Mouse (Mus musculus): Measurements from ENCODE around the gene Arhgap31. TPM values are rescaled to one million over a fixed set of nuclear protein-coding genes. Genes with fewer than 3 reads are reported as not detected.

The Arhgap31 gene
- polyA plus RNA-seq, 1 experiment: 10.3 TPM

DNA sequence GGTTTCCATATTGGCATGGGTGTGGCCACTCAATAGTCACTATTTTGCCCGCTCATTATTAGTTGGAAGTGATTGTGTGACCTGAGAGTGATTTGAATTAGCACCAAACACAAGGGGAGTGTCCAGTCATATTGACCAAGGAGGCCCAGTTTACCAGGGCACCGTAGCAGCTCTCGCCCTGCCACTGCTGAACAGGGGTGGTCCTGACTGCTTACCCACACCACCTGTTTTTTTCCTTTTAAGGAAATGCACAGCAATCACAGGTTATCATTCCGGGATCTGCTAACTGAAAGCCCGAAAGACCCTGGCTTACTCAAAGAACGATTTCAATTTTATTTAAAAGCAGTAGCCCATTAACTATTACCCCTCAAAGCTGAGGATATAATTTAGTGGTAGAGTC, 35.9 kb downstream of the Arhgap31 start:
- H3K27ac ChIP-seq (ENCODE audit: insufficient read depth, low read length): no peak overlapping the region
- peaks cover 5% of the 10 kb centered on the region; the same call in 1 of the 2 replicates for H3K4me1 ChIP-seq (ENCODE audit: control insufficient read depth, insufficient read depth, low read length)
- no peak for TF ChIP-seq CTCF (IDR thresholded peaks at IDR 0.05; ENCODE audit: extremely low read depth, insufficient read depth, low read length)
- TF ChIP-seq POLR2A (IDR thresholded peaks at IDR 0.05; ENCODE audit: extremely low read depth, insufficient read depth, low read length): no peak
- no peak overlapping the region for H3K4me3 ChIP-seq (ENCODE audit: insufficient read depth, low read length)

DNA sequence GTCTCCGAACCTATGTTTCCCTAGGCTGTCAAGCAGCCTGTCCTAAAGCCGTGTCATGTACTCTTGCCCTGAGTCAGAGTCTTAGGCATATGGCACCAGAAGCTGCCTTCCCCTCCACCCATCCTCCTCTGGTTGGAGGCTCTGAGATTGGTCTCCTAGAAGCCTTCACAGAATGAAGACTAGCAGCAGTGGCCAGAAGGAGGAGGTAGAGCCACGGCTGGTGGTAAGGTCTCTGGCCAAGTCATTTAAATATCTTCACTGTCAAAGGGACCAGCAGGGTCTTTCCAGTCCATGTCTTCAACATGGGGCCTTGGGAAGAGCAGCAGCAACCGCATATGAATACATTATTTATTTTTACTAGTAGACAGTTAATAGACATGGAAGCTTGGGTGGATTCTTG, 36.4 kb downstream of the Arhgap31 start:
- no peak overlapping the region for H3K27ac ChIP-seq (ENCODE audit: insufficient read depth, low read length)
- H3K4me1 ChIP-seq (ENCODE audit: control insufficient read depth, insufficient read depth, low read length): peaks cover 5% of the 10 kb centered on the region; the same call in 1 of the 2 replicates
- TF ChIP-seq POLR2A (IDR thresholded peaks at IDR 0.05; ENCODE audit: extremely low read depth, insufficient read depth, low read length) (no peak), CTCF (IDR thresholded peaks at IDR 0.05; ENCODE audit: extremely low read depth, insufficient read depth, low read length) (no peak)
- no peak overlapping the region for H3K4me3 ChIP-seq (ENCODE audit: insufficient read depth, low read length)

DNA sequence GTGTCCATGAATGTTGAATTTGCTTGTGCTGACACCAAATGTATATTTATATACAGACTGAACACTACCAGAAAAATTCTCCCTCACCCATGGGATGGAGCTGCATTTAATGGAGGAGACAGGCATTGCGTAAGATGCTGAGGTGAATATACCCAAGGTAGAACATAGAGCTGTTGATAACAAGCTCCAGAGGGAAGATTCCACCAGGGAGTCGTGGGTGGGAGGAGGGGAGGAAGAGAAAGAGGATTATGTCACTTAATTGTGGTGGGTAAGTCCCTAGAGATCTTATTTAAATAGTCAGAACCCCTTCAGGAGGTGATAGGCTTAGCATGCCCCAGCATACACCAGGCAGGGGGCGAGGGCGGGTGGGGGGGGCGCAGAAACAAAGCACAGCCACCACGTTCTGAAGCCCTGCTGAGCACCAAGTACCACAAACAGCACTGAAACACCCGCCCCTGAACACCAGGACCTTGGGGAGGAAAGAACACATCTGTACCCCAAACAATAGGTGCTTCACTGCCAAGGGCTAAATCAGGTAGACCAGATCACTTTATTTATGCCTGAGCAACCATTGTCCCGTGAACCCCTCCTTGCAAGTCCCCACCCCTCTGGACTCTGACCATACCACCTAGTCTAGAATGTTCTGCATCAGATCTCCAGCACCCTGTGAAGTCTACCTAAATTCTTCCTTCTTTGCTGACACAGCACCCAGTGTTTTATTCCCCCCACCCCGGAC, 37.3 kb downstream of the Arhgap31 start:
- H3K27ac ChIP-seq (ENCODE audit: insufficient read depth, low read length): 0 out of 2 replicates have a peak overlapping the region, but pooled peaks have one; percentile 36
- TF ChIP-seq POLR2A (IDR thresholded peaks at IDR 0.05; ENCODE audit: extremely low read depth, insufficient read depth, low read length): no peak
- no peak for TF ChIP-seq CTCF (IDR thresholded peaks at IDR 0.05; ENCODE audit: extremely low read depth, insufficient read depth, low read length)

DNA sequence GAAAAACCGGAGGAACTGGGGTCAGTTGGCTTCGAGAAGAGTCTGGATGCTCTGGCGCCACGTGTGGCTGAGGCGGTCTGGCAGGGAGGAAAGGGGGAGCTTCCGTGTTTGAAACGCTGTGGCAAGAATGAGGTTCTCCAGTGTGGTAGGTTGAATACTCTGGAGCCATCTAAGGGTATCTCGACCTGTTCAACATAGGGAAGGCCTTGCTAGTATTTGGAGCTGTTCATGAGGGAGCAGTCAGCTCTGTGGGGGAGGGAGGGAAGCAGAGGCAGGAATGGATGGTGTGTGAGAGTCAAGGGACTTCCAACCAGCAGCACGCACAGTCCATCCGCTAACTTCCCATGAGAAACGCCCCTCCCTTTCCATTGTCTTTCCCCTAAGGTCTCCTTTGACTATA, 38.2 kb downstream of the Arhgap31 start:
- no peak overlapping the region for H3K27ac ChIP-seq (ENCODE audit: insufficient read depth, low read length)
- no peak overlapping the region for H3K4me3 ChIP-seq (ENCODE audit: insufficient read depth, low read length)
- peaks cover 7% of the 10 kb centered on the region for H3K4me1 ChIP-seq (ENCODE audit: control insufficient read depth, insufficient read depth, low read length)
- TF ChIP-seq POLR2A (IDR thresholded peaks at IDR 0.05; ENCODE audit: extremely low read depth, insufficient read depth, low read length) (no peak), CTCF (IDR thresholded peaks at IDR 0.05; ENCODE audit: extremely low read depth, insufficient read depth, low read length) (no peak)

More for the DNA sequence above, 37.3 kb downstream of the Arhgap31 start:
- H3K4me1 ChIP-seq (ENCODE audit: control insufficient read depth, insufficient read depth, low read length): peaks cover 7% of the 10 kb centered on the region
- H3K4me3 ChIP-seq (ENCODE audit: insufficient read depth, low read length): no peak overlapping the region

DNA sequence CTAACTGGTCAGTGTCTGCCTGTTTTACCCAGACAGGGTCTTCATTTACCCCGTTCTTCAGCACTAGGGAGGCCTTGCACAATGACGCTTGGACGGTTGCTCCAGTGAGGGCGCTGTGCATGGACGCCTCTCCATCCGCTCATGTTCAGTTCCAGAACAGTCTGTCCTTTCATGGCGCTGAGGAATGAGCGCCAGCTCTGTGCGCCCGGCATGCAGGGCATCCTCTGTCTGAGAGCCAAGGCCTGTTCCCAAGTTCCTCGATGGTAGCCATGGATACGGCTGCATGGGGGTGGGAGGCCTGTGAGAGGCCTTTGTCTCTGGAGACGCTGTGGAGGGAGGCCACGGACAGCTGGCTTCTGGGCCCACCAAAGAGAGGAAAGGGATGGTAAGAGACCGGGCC, 39.6 kb downstream of the Arhgap31 start:
- TF ChIP-seq CTCF (IDR thresholded peaks at IDR 0.05; ENCODE audit: extremely low read depth, insufficient read depth, low read length) (no peak), POLR2A (IDR thresholded peaks at IDR 0.05; ENCODE audit: extremely low read depth, insufficient read depth, low read length) (0 out of 2 replicates have a peak, but pooled peaks have one; percentile 9)
- H3K4me1 ChIP-seq (ENCODE audit: control insufficient read depth, insufficient read depth, low read length): peaks cover 7% of the 10 kb centered on the region
- H3K27ac ChIP-seq (ENCODE audit: insufficient read depth, low read length): peak overlapping the region; percentile 20; the same call in 1 of the 2 replicates
- H3K4me3 ChIP-seq (ENCODE audit: insufficient read depth, low read length): no peak overlapping the region

DNA sequence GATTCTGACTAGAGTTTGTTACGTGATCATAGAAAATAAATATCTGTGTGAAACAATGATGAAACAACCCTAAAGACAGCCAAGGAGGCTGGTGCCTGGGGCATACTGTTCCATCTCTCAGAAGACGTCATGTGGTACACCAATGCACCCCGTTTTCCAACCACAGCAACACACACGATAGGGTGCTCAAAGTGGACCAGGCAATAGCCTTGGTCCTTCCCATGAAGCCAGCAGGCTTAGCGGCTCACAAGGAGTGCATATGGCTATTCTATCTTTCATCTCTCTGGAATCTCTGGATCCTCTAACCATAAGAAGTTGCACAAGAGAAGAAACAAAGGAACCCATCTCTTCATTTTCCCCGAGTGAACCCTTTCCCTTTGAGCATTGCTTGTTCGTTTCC, 40.1 kb downstream of the Arhgap31 start:
- TF ChIP-seq CTCF (IDR thresholded peaks at IDR 0.05; ENCODE audit: extremely low read depth, insufficient read depth, low read length) (no peak), POLR2A (IDR thresholded peaks at IDR 0.05; ENCODE audit: extremely low read depth, insufficient read depth, low read length) (no peak)
- H3K4me3 ChIP-seq (ENCODE audit: insufficient read depth, low read length): no peak overlapping the region
- H3K4me1 ChIP-seq (ENCODE audit: control insufficient read depth, insufficient read depth, low read length): peaks cover 7% of the 10 kb centered on the region
- H3K27ac ChIP-seq (ENCODE audit: insufficient read depth, low read length): 0 out of 2 replicates have a peak overlapping the region, but pooled peaks have one; percentile 4

DNA sequence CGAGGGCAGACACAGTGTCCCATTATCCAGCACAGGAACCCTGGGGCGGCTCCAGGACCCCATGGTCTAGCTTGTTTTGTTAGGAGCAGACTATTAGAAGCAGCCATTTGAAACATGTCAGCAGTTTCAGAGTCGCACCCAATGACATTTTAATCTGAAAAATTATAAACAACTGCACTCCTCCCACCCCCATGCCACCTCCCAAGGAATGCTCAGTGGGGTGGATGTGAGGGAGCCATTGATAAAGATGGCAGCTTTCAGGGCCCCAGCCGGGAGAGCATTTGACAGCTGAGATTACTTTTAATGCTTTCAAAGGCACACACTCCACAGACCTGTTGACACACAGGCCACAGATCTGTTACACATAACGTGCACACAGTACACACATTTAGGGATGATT, 40.7 kb downstream of the Arhgap31 start:
- no peak for TF ChIP-seq CTCF (IDR thresholded peaks at IDR 0.05; ENCODE audit: extremely low read depth, insufficient read depth, low read length)
- no peak for TF ChIP-seq POLR2A (IDR thresholded peaks at IDR 0.05; ENCODE audit: extremely low read depth, insufficient read depth, low read length)
- Histone ChIP-seq H3K4me3 (ENCODE audit: insufficient read depth, low read length) (no peak overlapping the region), H3K27ac (ENCODE audit: insufficient read depth, low read length) (no peak overlapping the region), H3K4me1 (ENCODE audit: control insufficient read depth, insufficient read depth, low read length) (peaks cover 7% of the 10 kb centered on the region)

DNA sequence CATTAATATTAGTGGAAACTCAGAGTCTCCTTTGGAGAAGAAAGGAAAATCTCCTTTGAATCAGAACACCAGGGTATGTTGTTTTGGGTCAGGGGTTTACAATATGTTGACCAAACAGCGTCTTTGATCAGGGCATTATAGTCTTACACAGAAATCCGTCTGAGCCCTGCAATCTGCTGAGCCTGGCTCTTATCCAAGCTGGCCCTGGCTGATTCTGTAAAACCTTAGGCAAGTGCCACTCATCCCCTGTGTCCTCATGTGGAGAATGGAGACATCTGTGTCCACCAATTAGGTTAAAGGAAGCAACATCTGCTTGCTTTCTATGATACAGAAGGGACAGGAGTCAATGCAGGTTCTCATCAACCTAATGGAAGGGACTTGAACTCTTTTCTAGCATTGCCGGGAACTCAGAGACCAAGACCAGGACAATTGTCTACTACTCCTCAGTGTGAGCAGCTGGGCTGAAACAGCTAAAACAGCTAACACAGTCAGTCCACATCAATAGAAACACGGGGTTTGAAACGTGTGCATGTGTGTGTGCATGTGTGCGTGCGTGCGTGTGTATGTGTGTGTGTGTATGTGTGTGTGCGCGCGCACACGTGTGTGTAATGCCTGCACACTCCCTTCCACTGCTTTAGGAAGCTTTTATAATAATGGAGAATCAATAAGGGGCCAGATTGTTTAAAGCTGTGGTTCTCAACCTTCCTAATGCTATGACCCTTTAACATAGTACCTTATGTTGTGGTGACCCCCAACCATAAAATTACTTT, 42.3 kb downstream of the Arhgap31 start:
- TF ChIP-seq CTCF (IDR thresholded peaks at IDR 0.05; ENCODE audit: extremely low read depth, insufficient read depth, low read length): no peak
- no peak for TF ChIP-seq POLR2A (IDR thresholded peaks at IDR 0.05; ENCODE audit: extremely low read depth, insufficient read depth, low read length)
- no peak overlapping the region for H3K27ac ChIP-seq (ENCODE audit: insufficient read depth, low read length)
- no peak overlapping the region for H3K4me3 ChIP-seq (ENCODE audit: insufficient read depth, low read length)

DNA sequence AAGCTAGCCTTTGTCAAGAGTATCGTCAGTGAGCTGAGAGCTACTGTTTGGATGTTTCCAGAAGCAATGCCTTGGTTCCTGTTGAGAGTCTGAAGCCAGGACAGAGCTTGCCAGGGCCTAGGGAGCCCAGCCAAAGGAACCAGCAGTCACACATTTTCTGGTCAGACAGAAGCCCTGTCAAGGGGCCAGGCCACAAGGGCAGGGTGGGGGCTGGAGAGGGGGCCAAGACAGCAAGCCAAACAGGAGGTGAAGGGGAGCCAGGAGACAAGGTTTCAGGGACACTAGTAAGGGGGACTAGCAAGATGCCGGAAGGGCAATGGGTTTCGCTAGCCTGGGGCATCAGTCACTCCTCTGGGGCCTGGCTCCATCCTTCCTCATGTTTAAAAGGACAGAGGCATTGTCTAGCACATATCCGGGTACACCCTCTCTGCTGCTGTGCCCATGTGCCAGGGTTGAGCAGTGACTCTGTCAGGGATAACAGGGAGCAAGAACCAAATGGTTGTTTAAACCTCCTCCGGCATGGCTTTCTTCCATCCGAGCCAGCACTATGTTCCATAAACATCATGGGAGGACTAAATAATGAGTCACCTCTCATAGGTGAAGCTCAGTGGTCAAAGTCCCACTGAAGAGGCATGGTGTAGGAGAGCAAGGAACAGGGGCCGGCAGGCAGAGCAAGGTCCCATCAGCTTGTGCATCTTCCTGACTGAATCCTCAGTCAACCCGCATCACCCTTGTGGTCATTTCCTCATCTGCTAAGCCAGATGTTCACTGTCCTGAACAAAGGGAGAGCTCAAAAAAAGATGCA, 44.0 kb downstream of the Arhgap31 start:
- Histone ChIP-seq H3K4me3 (ENCODE audit: insufficient read depth, low read length) (no peak overlapping the region), H3K27ac (ENCODE audit: insufficient read depth, low read length) (no peak overlapping the region), H3K4me1 (ENCODE audit: control insufficient read depth, insufficient read depth, low read length) (peaks cover 7% of the 10 kb centered on the region)
- TF ChIP-seq POLR2A (IDR thresholded peaks at IDR 0.05; ENCODE audit: extremely low read depth, insufficient read depth, low read length) (no peak), CTCF (IDR thresholded peaks at IDR 0.05; ENCODE audit: extremely low read depth, insufficient read depth, low read length) (no peak)

More for the DNA sequence above, 42.3 kb downstream of the Arhgap31 start:
- H3K4me1 ChIP-seq (ENCODE audit: control insufficient read depth, insufficient read depth, low read length): peaks cover 7% of the 10 kb centered on the region

Measured in cortical plate, adult 2 months (tissue).